Mouse (Mus musculus): ENCODE data around the gene Kcnk10. TPM values are rescaled to one million over a fixed set of nuclear protein-coding genes. Genes with fewer than 3 reads are reported as not detected.
A peak's percentile ranks its signal among the peaks of the same experiment; 100 is the strongest.

Kcnk10 gene
- total and polyA plus RNA-seq, 2 experiments from 2014 or later: 31.5 to 39.9 TPM

DNA sequence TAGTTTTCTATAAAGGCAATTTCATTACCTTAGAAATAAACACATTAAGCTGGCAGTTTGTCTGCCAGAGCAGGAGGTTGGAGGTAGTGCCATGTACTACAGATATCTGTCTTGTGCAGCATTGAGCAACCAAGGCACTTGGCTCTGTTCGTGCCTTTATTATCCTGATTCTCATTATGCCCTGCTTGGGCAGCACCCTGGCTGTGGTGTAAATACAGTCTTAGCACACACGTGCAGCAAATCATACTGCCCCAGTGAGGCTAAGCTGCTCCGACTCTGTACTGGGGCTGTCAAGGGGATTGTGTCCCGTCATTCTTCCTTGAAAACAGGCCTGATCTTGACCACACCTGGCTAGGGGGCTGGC is 57.6 kb downstream of the Kcnk10 start:
- Histone ChIP-seq H3K9me3 (ENCODE audit: low read length) (no peaks in the 10 kb centered on the region), H3K9ac (replicated peaks; ENCODE audit: low read length) (no peak overlapping the region), H3K27ac (no peak overlapping the region), H3K36me3 (ENCODE audit: insufficient read depth, low read length) (no peaks in the 10 kb centered on the region), H3K27me3 (ENCODE audit: insufficient read depth, low read length) (no peaks in the 10 kb centered on the region), H3K4me1 (ENCODE audit: insufficient read depth, low read length) (peaks cover 7% of the 10 kb centered on the region; the same call in 1 of the 2 replicates), H3K4me2 (ENCODE audit: low read depth, low read length) (no peak overlapping the region), H3K4me3 (ENCODE audit: low read length) (no peak overlapping the region)
- no peak for TF ChIP-seq CTCF (IDR thresholded peaks at IDR 0.05; ENCODE audit: low read depth)
- ATAC-seq (peak; percentile 54; the same call in 1 of the 2 replicates), DNase-seq (ENCODE audit: low spot score) (no peak)
- 49% methylated on average over 4 of the region's 4 CpGs for WGBS

DNA sequence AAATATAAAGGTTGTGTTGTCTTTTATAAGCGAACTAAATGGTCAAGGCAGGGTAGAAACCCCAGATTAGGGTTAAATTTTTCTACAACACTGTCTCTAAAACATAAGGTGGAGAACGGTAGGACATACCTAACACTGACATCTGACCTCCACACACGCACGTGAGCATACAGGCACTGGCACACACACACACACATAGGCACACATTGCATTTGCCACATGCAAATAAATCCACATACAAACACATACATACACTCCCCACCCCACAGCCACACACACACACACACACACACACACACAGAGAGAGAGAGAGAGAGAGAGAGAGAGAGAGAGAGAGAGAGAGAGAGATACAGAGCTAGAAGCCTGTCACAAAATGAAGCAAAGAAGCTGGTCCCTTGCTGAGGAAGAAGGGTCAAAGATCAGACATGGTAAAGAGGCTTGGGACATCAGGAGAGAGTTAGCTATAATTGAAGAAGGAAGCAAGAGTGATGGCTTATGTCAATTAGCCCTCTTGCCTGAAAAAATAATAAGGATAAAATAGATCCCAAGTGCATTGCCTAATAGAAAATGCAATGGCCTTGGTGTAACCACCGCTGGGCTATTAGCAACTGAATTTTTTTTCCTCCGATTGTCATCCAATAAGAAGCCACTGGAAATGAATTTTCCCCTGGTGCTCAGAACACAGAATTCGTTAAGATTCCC is 58.1 kb downstream of the Kcnk10 start:
- ATAC-seq (peak; percentile 58), DNase-seq (ENCODE audit: low spot score) (peak; percentile 31)
- WGBS: 67% methylated on average over 7 of the region's 7 CpGs

DNA sequence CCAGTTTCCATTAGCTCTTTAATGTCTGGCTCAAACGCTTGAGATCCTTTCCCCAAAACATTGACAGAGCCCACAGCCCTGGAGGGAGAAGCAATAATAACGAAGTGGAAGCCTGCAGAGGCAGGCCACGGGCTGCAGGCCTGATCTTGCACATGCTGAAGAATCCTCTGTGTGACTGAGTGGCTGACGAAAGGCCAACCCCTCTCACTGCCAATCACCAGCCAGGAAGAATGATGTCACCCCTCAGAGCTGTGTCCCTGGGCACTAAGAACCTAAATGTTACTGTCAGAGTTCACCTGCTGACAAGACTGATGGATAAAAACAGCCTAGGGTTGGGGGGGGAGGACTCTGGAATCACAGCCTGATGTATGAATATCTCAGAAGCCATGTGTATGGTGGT is 72.5 kb downstream of the Kcnk10 start:
- no peak for ATAC-seq
- H3K4me3 ChIP-seq (ENCODE audit: low read length): no peak overlapping the region
- no peaks in the 10 kb centered on the region for H3K4me1 ChIP-seq (ENCODE audit: insufficient read depth, low read length)
- no peak overlapping the region for H3K9ac ChIP-seq (replicated peaks; ENCODE audit: low read length)
- H3K4me2 ChIP-seq (ENCODE audit: low read depth, low read length): no peak overlapping the region
- H3K9me3 ChIP-seq (ENCODE audit: low read length): no peaks in the 10 kb centered on the region
- H3K27ac ChIP-seq: no peak overlapping the region
- no peaks in the 10 kb centered on the region for H3K27me3 ChIP-seq (ENCODE audit: insufficient read depth, low read length)
- DNase-seq (ENCODE audit: low spot score): no peak
- whole genome bisulfite sequencing: 63% methylated on average over 4 of the region's 4 CpGs
- TF ChIP-seq CTCF (IDR thresholded peaks at IDR 0.05; ENCODE audit: low read depth): no peak
- no peaks in the 10 kb centered on the region for H3K36me3 ChIP-seq (ENCODE audit: insufficient read depth, low read length)

More for the DNA sequence above, 58.1 kb downstream of the Kcnk10 start:
- Histone ChIP-seq H3K27ac (no peak overlapping the region), H3K36me3 (ENCODE audit: insufficient read depth, low read length) (no peaks in the 10 kb centered on the region), H3K9ac (replicated peaks; ENCODE audit: low read length) (no peak overlapping the region), H3K4me1 (ENCODE audit: insufficient read depth, low read length) (peaks cover 7% of the 10 kb centered on the region; the same call in 1 of the 2 replicates), H3K4me3 (ENCODE audit: low read length) (no peak overlapping the region), H3K4me2 (ENCODE audit: low read depth, low read length) (no peak overlapping the region), H3K27me3 (ENCODE audit: insufficient read depth, low read length) (no peaks in the 10 kb centered on the region), H3K9me3 (ENCODE audit: low read length) (no peaks in the 10 kb centered on the region)
- no peak for TF ChIP-seq CTCF (IDR thresholded peaks at IDR 0.05; ENCODE audit: low read depth)

DNA sequence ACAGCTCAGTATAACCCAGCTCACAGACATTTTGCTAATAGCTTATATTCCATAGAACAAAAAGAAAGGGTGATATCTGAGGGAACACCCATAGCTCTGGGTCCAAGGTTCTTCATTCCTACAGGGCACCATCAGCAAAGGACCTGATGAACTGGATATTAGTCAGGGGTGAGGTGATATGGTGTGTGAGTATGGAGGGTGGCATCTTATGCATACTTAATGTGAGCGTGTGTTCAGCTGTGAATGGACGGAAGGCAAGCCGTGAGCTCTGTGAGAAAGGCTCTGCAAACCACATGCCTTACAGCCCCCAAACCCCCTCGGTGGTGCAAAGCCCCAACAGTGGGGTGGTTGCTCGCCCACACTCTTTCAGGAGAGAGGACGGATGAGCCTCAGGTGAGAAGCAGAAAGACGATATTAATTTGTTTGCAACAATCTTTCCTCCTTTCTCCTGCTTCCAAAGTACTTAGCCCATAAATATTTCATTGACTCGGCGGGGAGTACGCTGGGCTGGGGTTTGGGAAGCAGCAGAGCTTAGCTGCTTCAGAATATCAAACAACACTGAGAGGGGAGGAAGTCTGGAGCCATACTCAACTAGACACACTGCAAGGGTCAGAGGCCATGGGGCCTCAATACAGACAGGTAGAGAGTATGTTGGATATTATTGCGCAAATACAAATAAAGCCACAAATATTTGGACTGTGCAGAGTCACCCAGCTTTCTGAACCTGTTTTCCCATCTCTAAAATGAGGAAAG is 76.4 kb downstream of the Kcnk10 start:
- Histone ChIP-seq H3K27me3 (ENCODE audit: insufficient read depth, low read length) (no peaks in the 10 kb centered on the region), H3K27ac (no peak overlapping the region), H3K9me3 (ENCODE audit: low read length) (no peaks in the 10 kb centered on the region), H3K9ac (replicated peaks; ENCODE audit: low read length) (no peak overlapping the region), H3K4me3 (ENCODE audit: low read length) (no peak overlapping the region), H3K4me1 (ENCODE audit: insufficient read depth, low read length) (no peaks in the 10 kb centered on the region), H3K36me3 (ENCODE audit: insufficient read depth, low read length) (no peaks in the 10 kb centered on the region), H3K4me2 (ENCODE audit: low read depth, low read length) (no peak overlapping the region)
- ATAC-seq: 0 out of 2 replicates have a peak, but pooled peaks have one; percentile 40
- no peak for TF ChIP-seq CTCF (IDR thresholded peaks at IDR 0.05; ENCODE audit: low read depth)
- WGBS: 66% methylated on average over 11 of the region's 11 CpGs
- DNase-seq (ENCODE audit: low spot score): no peak

DNA sequence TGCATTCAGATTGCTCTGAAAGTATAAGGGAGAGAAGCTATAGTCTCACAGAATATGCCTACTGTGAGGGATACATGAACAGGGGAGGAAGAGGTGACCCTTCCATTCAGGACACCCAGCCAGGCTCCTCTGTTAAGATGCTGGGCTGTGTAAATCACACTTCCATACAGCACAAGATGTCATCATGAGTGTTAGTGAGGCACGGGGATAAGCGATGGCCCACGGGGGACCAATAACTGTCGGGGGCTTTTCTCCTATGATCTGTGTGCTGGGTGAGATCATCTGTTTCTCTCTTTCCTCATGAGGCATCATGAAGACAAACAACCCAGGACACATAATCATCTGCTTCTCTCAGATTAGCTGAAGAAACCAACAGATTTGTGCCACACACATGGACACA is 77.1 kb downstream of the Kcnk10 start:
- ATAC-seq (0 out of 2 replicates have a peak, but pooled peaks have one; percentile 18), DNase-seq (ENCODE audit: low spot score) (no peak)
- Histone ChIP-seq H3K27me3 (ENCODE audit: insufficient read depth, low read length) (no peaks in the 10 kb centered on the region), H3K4me2 (ENCODE audit: low read depth, low read length) (no peak overlapping the region), H3K4me1 (ENCODE audit: insufficient read depth, low read length) (no peaks in the 10 kb centered on the region), H3K4me3 (ENCODE audit: low read length) (no peak overlapping the region), H3K9me3 (ENCODE audit: low read length) (no peaks in the 10 kb centered on the region), H3K9ac (replicated peaks; ENCODE audit: low read length) (no peak overlapping the region), H3K27ac (no peak overlapping the region), H3K36me3 (ENCODE audit: insufficient read depth, low read length) (no peaks in the 10 kb centered on the region)
- no peak for TF ChIP-seq CTCF (IDR thresholded peaks at IDR 0.05; ENCODE audit: low read depth)
- 79% methylated on average over 4 of the region's 4 CpGs for WGBS

DNA sequence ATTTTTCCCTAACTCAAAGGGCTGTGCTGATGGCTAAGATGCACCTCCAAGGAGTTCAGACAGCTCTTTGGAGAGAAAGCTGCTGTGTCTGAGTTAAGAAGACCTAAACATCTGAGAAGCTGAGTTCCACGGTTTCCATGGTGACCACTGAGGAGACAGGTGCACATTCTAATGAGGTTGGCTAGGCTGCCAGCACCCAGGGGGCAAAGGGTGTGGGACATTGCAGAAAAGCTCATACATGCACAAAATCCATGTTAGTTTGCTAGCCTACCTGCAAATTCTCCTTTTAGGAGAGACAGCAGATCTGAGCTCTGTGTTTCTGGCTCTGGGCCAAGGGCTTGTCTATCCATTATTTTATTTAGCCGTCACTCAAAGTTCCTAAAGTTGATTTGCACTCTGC is 96.7 kb downstream of the Kcnk10 start:
- no peaks in the 10 kb centered on the region for H3K36me3 ChIP-seq (ENCODE audit: insufficient read depth, low read length)
- H3K9me3 ChIP-seq (ENCODE audit: low read length): no peaks in the 10 kb centered on the region
- H3K27ac ChIP-seq: peak overlapping the region; percentile 51
- H3K9ac ChIP-seq (replicated peaks; ENCODE audit: low read length): no peak overlapping the region
- DNase-seq (ENCODE audit: low spot score) (peak; percentile 74), ATAC-seq (peak; percentile 79)
- no peak for TF ChIP-seq CTCF (IDR thresholded peaks at IDR 0.05; ENCODE audit: low read depth)
- no peak overlapping the region for H3K4me2 ChIP-seq (ENCODE audit: low read depth, low read length)
- no peaks in the 10 kb centered on the region for H3K27me3 ChIP-seq (ENCODE audit: insufficient read depth, low read length)
- H3K4me1 ChIP-seq (ENCODE audit: insufficient read depth, low read length): peaks cover 7% of the 10 kb centered on the region; the same call in 1 of the 2 replicates
- no peak overlapping the region for H3K4me3 ChIP-seq (ENCODE audit: low read length)
- WGBS: 34% methylated on average over 2 of the region's 2 CpGs
